Mouse (Mus musculus) layer of hippocampus, adult 8-10 months (tissue): ENCODE data around the gene Mef2b. TPM values are rescaled to one million over a fixed set of nuclear protein-coding genes. Genes with fewer than 3 reads are reported as not detected.

Experiments used
- DNase-seq, 2 experiments: peaks; one replicate each; pipeline ENCODE4 v3.0.0; 2022; ENCODE audit warnings: low spot score in 2 of 2
- total RNA-seq, 4 experiments: library from RNA; stranded (reverse); gene quantifications; 2 replicates each; pipeline ENCODE4 v1.2.4; 2022

Mef2b gene
- total RNA-seq, 4 experiments from 2014 or later = 0.82 to 0.96 TPM; not detected in 2

DNA sequence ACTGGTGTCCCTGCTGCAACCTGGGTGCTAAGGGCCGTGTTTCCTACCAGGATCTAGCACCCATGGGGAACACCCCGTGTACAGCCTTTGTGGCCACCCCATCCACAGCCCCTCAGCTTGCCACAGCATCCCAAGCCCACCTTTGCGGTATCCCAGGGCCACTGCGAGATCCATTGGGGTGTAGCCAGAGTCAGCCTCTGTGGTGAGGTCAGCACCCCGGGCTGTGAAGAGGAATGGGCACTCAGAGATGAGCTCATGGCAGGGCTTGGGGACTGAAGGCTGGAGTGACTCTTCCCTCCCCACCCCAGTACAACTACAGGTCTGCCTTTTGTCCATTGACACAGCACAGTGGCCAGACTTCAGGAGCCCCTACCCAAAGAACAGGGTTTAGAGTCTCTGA, 5.4 kb upstream of the Mef2b start:
- no peak for DNase-seq

DNA sequence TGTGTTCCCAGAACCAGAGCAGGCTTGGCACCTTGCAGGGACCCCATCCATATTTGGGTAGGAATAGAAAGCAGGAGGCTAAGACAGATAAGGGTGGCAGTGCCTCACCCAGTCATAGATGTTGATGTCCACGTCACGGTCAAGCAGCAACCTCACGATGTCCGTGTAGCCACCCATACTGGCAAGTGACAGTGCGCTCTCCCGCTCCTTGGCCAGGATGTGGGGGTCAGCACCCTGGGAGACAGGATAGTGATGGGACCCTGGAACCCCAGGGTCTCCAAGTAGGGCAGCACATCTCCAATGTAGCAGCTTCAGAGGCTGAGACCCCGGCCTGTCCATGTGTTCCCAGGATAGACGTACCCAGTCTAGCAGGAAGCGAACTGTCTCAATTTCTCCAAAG, 4.6 kb upstream of the Mef2b start:
- no peak for DNase-seq

DNA sequence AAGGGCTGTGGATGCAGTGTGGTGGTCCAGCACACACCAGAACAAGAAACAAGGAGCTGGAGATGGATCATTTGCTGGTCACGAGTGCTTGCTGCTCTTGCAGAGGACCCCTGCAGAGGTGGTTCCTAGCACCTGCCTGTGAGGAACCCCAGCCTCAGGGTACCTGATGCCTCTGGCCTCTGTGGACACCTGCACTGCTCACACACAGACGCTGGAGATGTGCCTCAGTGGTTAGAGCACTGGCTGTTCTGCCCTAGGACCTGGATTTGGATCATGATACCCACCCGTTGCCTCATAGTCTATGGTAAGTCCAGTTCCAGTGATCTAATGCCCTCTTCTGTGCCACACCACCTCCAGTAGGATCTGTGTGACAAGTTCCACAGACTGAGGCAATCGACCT, 2.9 kb upstream of the Mef2b start:
- no peak for DNase-seq

DNA sequence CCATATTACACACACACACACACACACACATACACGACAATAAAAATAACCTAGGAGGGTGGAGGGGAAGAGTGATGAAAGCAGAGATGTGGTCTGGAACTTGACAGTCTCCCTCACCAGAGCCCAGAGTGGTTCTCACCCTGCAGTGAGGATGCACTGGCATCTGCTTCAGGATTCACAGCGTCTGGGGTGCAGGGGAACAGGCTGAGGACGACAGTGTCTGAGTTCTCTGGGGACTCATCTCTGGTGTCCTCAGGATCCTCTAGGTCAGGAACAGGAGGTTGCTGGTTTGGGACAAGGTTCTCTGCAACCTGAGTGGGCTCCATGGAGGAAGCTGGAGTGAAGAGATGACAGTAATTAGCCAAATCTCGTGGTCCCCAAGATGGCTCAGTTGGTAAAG, 1.6 kb upstream of the Mef2b start:
- no peak for DNase-seq

DNA sequence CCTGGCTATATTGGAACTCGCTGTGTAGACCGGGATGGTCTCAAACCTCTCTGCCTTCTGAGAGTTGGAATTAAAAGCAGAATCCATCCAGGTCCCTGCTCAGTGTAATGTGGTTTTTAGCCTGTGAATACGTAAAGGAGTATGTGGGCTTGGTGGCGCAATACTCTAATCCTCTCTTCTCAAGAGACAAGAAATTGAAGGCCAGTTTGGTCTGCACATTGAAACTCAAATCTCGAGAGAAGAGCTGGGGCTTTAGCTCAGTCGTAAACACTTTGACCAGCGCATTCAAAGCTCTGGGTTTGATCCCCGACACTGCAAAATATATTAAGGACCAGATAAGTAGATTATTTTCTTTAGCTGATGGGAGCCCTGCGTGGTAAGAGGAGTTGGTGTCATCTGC, 470 bp downstream of the Mef2b start:
- DNase-seq = no peak

DNA sequence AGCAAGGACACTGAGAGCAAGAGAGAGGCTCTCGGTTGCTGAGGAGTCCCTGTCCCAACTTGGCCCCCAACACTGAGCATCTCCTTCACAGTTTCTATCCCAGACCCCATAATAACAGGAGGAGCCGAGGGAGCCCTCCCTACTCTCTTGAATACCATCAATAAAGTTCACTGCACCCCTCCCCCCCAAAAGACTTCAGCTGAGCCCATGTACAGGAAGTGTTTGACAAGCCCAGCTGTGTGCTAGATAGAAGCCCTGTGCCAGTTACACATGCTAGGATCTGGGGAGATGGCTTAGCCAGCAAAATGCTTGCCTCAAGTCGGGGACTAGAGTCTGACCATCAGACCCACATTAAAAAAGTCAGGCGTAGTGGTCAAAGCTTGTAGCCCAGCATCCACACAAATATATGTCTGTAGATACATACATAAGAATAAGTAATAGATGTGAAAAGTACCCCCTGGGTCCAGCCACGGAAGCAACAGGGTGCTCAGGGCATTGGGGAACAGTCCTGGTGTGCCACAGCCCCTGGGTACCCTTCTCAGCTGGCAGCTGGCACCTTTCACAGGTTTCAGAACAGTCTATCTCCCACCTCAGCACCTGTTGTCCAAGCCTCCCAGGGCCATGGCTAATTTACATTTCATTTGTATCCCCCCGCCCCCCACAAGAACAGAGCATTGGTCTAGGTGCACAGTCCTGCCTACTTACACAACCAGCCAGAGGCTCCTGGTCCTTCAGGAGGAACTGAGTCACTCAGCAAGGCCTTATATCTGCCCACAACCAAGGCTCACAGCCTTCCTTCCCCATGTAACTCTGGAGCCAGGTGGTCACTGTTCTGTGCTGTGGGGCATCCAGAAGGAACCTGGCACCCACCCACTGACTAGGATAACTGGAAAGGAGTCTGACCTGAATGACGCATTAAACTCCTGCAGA, 8.4 kb downstream of the Mef2b start:
- DNase-seq = no peak

DNA sequence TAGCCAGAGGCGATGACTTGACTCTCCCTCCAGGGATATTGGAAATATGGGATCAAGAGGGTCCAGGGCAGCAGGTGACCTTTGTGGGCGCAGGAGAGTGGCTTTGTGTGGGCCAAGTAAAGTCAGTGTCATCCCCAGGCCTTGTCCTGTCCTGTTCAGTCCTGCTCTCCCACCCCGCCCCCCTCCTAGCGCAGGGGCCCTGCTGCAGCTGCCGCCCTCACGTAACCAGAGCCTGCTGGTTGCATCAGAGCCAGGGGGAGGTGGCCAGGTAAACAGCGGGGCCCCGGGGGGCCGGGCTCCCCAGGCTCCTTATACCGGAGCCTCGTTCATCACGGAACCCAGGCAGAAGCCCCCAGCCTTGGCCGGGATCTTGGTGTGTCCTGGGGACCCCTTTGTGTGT, 10.6 kb downstream of the Mef2b start:
- no peak for DNase-seq

DNA sequence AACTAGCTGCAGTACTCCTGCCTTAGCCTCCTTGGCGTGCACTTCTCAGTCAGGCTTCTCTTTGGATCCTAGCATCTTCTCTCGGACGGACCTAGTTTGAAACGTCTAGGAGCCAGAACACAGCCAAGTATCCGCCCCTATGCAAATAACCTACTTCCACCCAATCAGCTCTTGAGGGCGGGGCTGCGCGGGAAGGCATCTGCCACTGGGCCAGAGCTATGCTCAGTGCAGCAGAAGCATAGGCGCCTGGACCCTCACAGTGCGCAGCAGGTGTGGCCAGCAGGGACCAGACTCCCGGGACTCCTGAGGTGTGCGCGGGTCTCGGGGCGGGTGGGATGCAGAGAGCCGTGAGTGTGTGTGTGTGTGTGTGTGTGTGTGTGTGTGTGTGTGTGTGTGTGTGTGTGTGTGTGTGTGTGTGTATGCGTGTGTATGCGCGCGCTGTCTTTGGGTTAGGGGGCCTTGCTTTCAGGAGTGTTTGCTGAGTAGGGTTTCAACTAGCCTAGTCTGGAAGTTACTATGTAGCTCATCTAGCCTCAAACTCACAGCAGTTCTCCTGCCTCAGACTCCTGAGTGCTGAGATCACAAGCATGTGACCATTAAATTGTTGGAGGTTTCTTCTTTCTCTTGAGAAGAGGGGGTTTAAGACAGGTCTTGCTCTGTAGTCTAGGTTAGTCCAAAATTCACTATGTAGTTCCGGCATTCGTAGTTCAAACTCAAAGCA, 13.2 kb downstream of the Mef2b start:
- DNase-seq = no peak

DNA sequence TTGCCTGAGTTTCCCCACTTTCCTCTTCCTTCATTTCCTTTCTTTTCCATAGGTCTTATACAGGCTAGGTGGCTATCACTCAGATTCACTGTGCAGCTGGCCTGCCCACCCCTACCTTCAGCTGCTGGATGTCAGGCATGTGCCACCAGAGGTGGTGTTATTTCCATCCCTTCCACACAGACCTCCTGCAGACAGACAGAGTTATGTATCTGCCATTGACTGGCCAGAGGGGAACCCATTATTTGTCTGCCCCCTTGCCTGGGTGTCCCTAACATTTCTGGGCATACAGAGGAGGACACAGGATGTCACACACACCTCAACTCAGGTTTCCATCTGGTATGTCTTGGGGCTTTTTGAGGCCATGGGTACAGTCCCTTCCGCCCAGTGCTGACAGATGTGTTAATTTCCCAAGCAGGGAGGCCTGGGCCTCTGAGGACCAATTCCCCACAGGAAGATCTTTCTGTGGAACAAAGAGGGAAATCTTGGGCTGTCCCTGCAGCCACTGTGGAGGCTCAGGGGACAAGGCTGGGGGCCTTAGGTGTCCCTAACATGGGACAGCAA, 17.8 kb downstream of the Mef2b start:
- no peak for DNase-seq

DNA sequence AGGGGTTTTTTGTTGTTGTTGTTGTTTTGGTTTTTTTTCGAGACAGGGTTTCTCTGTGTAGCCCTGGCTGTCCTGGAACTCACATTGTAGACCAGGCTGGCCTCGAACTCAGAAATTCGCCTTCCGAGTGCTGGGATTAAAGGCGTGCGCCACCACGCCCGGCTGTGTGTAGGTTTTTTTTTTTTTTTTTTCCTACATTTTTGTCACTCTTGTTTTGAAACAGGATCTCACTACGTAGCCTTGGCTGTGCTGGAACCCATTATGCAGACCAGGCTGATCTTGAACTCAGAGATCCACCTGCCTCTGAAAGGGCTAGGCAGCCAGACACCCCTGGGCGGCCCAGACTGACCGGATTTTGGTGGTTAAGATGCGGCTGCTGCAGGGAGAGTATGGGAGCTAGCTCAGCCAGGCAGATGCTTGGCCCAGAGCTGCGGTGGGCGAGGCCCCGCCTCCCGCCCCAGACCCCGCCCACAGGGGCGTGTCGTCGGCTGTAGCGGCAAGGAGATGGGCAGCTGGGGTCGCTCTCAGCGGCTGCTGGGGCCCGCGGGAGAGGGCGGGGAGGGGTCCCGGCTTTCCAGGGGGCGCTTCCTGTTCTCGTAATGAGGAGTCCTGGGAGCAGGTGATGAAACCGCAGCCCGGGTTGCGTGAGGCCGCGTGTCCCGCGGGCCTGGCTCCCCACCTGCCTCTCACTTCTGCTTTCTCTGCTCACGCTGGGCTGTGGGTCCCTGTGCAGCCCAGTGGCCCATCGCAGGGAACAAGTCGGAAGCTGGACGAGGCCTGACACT, 18.8 kb downstream of the Mef2b start:
- DNase-seq = no peak

DNA sequence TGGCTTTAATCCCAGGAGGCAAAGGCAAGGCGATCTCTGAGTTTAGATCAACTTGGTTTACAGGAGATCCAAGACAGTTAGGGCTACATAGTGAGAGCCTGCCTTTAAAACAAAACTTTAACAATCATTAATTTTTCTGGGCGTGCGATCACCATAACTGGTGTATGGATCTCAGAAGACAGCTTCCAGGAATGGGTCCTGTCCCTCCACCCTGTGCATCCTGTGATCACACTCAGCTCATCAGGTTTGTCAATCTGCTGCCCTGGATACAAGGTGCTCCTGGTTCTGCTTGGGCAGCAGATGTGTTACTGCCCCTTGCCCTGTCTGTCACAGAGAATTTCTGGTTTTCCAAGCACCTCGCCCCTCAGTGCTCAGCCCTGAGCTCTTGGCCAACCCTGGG, 19.7 kb downstream of the Mef2b start:
- no peak for DNase-seq

DNA sequence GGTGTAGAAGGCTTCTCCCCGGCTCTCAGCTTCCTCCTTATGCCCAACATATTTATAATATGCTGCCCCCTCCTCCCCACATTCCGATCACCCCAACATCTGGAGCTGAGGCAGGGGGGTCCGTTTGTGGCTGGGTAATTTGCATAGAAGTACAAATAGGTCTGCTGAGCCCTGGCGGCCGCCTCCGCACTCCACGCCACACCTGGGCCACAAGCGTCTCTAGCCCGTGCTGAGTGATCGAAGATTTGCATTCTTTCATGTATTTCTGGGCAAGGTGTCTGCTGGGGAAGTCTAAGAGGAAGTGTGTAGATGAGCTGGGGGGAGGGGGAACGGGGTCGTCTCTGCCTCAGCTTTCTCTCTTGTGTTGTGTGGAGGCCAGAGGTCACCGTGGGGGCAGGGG, 20.5 kb downstream of the Mef2b start:
- DNase-seq = no peak

DNA sequence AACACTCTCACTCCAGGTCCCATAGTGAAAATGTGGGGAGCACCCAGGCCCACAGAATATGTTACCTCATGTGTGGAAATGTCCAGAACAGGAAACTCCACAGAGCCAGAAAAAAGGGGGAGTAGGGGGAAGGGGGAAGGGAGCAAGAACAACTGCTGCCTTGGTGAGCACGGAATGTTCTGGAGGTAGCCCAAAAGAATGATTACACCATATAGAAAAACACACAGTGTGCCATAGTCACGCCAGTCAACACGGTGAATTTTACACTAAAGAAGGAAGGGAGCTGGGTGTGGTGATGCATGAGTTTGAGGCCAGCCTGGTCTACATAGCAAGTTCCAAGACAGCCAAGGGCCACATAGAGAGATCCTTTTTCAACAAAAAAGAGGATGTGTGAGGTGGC, 23.8 kb downstream of the Mef2b start:
- DNase-seq = no peak

DNA sequence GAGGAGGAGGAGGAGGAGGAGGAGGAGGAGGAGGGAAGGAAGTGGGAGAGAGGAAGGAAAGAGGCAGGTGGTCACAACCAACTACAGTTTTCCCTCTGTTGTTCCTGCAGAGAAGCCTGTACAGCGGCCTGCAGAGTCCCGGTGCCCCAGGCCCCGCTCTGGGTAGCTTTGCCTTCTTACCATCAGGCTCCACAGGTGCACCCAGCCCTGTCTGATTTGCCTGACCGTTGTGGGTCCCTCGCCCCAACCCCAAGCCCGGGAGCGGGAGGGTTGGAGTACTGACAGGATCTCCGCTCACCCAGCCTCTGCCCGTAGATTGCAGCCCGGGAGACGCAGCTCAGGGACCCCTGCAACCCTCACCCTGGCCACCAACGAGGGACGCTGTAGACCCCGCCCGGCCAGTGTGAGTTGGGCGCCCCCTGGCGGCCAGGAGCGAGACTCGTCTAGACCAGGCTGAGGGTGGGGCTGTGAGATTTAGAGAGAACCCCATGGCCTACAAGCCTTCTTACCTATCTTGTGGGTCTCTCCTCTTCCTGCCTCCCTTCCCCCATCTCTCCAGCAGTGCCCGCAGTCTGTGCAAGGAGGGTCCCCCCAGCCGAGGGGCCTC, 27.1 kb downstream of the Mef2b start:
- DNase-seq = peak in 1 of 2 experiments; percentile 41

DNA sequence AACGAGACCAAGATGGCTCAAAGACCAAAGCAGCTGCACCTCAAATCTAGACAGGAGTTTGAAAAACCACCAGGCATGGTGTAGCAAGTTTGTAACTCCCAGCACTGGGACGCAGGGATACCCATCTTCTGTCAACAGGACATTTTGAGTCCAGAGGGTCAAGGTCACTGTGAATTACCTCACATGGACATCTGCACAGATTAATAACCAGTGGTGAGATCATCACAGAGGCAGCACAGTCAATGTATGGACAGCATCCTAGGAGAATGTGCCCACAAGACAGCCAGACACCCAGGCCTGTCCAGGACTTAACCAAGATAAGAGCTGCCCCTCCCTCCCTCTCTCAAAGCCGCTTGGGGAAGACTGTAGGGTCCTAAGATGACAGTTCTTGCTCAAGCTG, 30.6 kb downstream of the Mef2b start:
- DNase-seq = no peak

DNA sequence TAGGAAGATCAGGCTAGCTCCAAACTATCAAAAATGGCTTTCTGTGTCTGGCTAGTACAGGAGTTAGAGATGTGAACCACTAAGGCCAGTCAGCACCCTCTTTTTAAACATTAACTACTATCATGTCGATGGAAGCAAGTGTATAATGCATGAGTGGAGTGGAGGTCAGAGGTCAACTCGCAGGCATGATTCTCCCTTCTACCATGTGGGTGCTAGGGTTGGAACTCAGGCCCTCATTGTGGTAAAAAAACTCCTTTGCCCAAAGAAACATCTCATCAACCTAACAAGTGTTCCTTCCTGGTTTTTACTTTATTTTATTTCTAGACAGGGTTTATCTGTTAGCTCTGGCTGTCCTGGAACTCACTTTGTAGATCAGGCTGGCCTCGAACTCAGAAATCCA, 31.2 kb downstream of the Mef2b start:
- no peak for DNase-seq

DNA sequence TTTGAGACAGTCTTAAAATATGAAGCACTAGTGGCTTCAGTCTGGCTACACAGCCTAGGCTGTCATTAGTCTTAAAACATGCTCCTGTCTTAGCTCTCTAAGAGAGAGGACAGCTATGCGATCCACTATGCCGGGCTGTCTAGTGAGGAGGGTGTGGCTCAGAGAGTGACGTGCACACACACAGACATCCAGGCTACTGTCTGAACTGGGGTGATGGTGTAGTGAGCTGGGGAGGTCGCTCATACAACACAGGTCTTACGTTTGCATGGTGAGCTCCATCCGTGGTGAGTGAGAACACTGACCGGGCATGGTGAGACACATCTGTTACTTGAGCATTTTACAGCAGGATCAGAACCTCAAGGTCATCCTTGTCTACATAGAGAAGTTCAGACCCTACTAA, 31.7 kb downstream of the Mef2b start:
- no peak for DNase-seq

DNA sequence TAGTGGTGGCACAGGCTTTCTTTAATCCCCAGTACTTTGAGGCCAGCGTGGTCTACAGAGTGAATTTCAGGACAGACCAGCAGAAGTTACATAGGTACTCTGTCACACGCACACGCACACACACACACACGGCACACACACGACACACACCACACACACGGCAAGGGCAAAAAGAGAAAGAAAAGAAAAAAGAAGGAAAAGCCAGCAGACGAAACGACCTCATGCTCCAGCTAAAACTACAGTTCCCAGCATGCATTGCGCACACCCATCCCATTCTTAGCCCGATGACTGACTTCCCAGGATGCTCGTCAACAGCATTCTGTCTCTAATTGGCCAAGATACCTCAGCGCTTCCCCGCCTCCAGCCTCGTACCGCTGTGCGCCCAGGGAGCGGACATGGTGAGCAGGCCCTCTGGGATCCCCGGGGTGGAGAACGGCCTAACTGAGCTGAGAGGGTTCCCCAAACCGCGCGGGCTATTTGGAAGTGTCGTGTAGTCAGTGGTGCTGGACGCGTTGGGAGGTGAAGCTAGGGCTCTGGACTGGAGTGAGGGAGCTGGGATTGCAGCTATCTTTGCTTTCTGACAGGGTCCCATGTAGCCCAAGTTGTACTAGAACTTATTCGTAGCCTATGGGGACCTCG, 32.7 kb downstream of the Mef2b start, which contains the start of gene Tmem161a:
TSS of gene Tmem161a (plus strand) at position 314 of the 639 bp plus-strand sequence.
- DNase-seq = peak; percentile 93 to 94

DNA sequence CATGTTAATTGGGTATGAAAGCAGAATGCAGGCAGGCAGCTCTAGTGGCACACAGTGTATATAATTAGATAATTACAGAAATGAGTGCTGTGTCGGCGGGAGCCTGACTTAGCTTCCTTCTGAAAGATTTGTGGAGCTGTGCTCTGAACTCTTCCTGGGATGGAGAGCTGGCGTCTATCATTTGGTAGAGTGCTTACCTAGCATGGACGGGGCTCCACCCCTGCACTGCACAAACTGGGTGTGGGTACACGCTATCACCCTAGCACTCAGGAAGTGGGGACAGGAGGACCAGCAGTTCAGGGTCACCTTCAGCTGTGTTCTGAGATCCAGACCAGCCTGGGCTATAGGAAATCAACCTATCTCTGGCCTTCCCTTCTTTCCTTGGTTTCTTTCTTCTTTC, 33.8 kb downstream of the Mef2b start:
- no peak for DNase-seq

DNA sequence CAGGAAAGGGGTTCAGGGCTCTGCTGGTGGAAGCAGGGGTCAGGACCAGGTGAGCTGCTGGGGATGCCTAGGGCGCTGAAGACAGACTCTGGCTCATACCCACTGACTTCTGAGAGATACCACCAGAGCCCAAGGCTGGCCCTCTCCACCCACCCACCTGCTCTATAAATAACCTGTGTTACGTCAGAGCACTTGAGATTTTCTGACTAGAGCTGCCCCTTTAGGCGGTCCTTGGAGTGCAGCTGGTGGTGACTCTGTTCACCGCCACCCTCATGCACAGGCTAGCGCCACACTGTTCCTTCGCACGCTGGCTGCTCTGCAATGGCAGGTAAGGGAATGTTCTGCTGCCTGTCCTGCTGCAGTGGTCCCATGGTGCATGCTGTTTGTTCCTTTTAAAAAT, 34.6 kb downstream of the Mef2b start:
- DNase-seq = no peak

DNA sequence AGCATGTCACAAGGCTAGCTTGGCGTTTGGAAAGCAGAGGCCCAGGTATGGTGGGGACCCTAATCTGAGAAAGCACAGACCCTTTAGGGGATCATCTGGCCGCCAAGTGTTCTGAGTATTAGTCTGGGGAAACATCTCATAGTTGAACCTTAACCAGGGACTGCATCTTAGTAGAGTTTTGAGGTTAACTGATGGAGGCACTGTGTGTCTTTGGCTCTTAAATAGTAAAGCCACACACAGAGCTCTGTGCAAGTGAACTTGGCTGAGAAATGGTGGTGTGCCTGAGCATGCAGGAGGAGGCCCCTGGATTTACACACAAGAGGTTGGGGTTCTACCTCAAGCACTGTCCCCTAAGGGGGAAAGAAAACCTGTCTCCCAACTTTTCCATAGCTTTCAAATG, 38.7 kb downstream of the Mef2b start:
- DNase-seq = no peak
